In the genomic region with DNA sequence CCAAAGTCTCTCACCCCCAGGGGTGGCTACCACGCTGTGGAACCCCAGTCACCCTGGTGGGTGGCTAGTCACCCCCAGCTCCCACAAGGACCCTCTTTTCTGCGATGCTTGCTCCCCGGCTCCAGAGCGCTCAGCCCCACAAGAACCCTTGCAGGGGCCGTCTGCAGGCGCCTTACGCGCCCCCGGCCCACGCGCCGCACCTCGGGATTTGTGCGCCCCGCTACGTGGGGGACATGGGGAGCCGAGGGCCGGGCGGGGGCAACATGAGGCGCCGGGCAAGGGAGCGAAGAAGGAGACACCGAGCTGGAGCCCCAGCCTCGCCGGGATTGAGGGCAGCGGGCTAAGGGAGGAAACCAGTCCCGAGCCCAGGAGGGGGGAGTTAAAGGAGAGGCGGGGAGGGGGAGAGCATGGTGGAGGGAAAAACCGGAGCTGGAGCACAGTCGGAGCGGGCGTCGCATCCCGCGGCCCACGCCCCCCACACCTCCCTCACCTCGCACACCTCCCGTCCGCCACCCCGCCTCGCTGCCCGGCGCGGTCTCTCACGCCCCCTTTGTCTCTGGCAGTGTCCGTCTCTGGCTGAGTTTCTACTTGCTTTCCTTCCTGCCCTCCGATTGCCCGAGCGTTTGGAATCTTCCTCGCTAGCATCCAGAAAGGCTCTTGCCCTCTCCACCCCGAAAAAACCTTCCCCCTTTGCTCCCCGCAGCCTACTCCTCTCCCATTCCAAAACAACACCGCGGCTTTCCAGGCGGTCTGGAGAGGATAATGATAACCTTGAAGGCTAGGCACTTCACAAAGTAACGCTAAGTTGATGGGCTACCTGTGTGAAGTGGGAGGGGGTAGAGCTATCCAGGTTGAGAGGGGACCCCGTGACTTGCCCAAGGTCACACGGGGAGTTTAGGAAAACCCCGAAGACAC, we compare ENCODE assay signal across 8 mouse cellular contexts. TPM values are rescaled to one million over a fixed set of nuclear protein-coding genes. Genes with fewer than 3 reads are reported as not detected.
DNase-seq lines count a peak whose midpoint lies in the region; ATAC-seq lines count a peak whose summit lies in the region.

Gene Efnb3 (minus strand): TSS at position 355 of the 915 bp plus-strand sequence.

- ATAC-seq in megakaryocyte, adult 5-6 weeks (ENCODE audit: poor library complexity, severe bottlenecking), result no peak

- DNase-seq in frontal cortex, adult 2 months (ENCODE audit: extremely low spot score in 1 of 2, low spot score in 1 of 2), result peak in 1 of 2 experiments; percentile 50
- no peak for DNase-seq in frontal cortex, postnatal 10 days (ENCODE audit: low spot score in 2 of 2)
- DNase-seq in Muller cell, postnatal 12 days (ENCODE audit: inconsistent ontology term), result peak; percentile 37
- DNase-seq in forelimb bud, embryonic 11.5 days (ENCODE audit: low read depth, low spot score), result peak; percentile 82
- peak; percentile 68 for DNase-seq in kidney, postnatal 10 days
- DNase-seq in lung, postnatal 10 days, result peak; percentile 64
- peak; percentile 66 for DNase-seq in yolk sac, embryonic 10.5 days (ENCODE audit: low spot score)

RNA-seq across cellular contexts. Expression of gene Efnb3, which starts in this region (rescaled TPM):
- polyA plus RNA-seq in frontal cortex, adult 2 months (2012; rRNA removed), result 78.4 and 80.4 TPM in 2 replicates
- 0.11 TPM in 1 of 2 replicates, not detected in the other for total RNA-seq in megakaryocyte, adult 5-6 weeks (2015)
- total RNA-seq in megakaryocyte, adult 5-6 weeks (2017), result 0.45 TPM in 1 of 2 replicates, not detected in the other

Comparison
In these comparisons a context has a peak if more than half of its experiments do, and no peak if none do; other contexts are left out.
1. DNase-seq: peak in Muller cell, postnatal 12 days (single experiment), forelimb bud, embryonic 11.5 days (single experiment), kidney, postnatal 10 days (single experiment), lung, postnatal 10 days (single experiment) and yolk sac, embryonic 10.5 days (single experiment); none in frontal cortex, postnatal 10 days (0 of 2).